Mouse (Mus musculus) cerebellum, adult (tissue): ENCODE results near the gene D10Jhu81e.
A peak's percentile ranks its signal among the peaks of the same experiment; 100 is the strongest.

ENCODE experiments used
- ATAC-seq: cut with Nextera tagmentation; 2 replicates; pipeline ENCODE4 v1.9.2; 2017; ENCODE audit warnings: mild to moderate bottlenecking, moderate library complexity, mixed read lengths; ENCODE audit not compliant: insufficient number of reproducible peaks, low FRiP score, low TSS enrichment

Gene D10Jhu81e

GRCm38 (mm10) chr10:78164786-78165185 lies 4.8 kb downstream of the D10Jhu81e start:
- ATAC-seq = peak; percentile 41; the same call in 1 of the 2 replicates

- ATAC-seq = no peak
These were observed 5.7 kb downstream of the D10Jhu81e start for GRCm38 (mm10) chr10:78163923-78164322.

- no peak for ATAC-seq
These were observed 6.3 kb downstream of the D10Jhu81e start for GRCm38 (mm10) chr10:78163241-78163640.

GRCm38 (mm10) chr10:78162646-78163045 lies 6.9 kb downstream of the D10Jhu81e start:
- ATAC-seq = no peak

GRCm38 (mm10) chr10:78161096-78161495 lies 8.5 kb downstream of the D10Jhu81e start:
- no peak for ATAC-seq

- no peak for ATAC-seq
These were observed 9.1 kb downstream of the D10Jhu81e start for GRCm38 (mm10) chr10:78160369-78161095.

GRCm38 (mm10) chr10:78159906-78160305 lies 9.7 kb downstream of the D10Jhu81e start:
- peak; percentile 63 for ATAC-seq

- ATAC-seq = no peak
These were observed 10.2 kb downstream of the D10Jhu81e start for GRCm38 (mm10) chr10:78159252-78159878.

GRCm38 (mm10) chr10:78158041-78158440 lies 11.5 kb downstream of the D10Jhu81e start:
- ATAC-seq = no peak

GRCm38 (mm10) chr10:78156926-78157325 lies 12.7 kb downstream of the D10Jhu81e start:
- ATAC-seq = no peak

- ATAC-seq = no peak
These were observed 20.5 kb downstream of the D10Jhu81e start for GRCm38 (mm10) chr10:78148834-78149766.

- ATAC-seq = no peak
These were observed 21.6 kb downstream of the D10Jhu81e start for GRCm38 (mm10) chr10:78147908-78148441.

- no peak for ATAC-seq
These were observed 25.7 kb downstream of the D10Jhu81e start for GRCm38 (mm10) chr10:78143727-78144505.

GRCm38 (mm10) chr10:78140843-78141242 lies 28.7 kb downstream of the D10Jhu81e start:
- ATAC-seq = no peak

GRCm38 (mm10) chr10:78140251-78140600 lies 29.4 kb downstream of the D10Jhu81e start:
- ATAC-seq = no peak

- ATAC-seq = no peak
These were observed 29.9 kb downstream of the D10Jhu81e start for GRCm38 (mm10) chr10:78139572-78140250.

GRCm38 (mm10) chr10:78138812-78139523 lies 30.6 kb downstream of the D10Jhu81e start:
- no peak for ATAC-seq

- ATAC-seq = no peak
These were observed 32.4 kb downstream of the D10Jhu81e start for GRCm38 (mm10) chr10:78137191-78137590.

GRCm38 (mm10) chr10:78135947-78136346 lies 33.6 kb downstream of the D10Jhu81e start:
- no peak for ATAC-seq
